Mouse (Mus musculus) right cerebral cortex, postnatal 10 days (tissue): ENCODE results near the gene Olfr1279.
"Not testable (repeated sequence)": the region's sequence is repeated elsewhere in the genome, so short reads cannot be mapped to it uniquely, and the experiment has no call there.

Source experiments
- DNase-seq, 2 experiments: peaks; one replicate each; pipeline ENCODE4 v3.0.0; 2021; ENCODE audit warnings: low spot score in 2 of 2

The Olfr1279 gene

DNA sequence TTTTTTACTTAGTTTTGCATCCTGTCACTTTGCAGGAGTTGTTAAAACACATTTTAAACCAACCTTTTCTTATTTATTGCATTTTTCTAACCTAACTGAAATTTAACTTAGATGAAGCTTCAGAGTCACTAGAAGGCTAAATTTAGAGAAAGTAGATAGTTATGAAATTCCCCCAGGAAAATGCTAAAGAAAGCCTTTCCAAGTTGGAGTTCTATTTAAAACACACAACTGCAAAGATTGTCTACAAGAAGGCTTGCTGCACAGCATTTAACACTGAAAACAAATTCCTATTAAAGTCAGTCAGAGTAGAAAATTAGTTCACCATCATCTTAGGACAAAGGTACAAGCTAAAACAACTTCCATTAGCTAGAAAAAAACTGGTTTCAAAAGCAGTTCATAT is at the start of gene Olfr1279:
Gene Olfr1279, plus strand, starts transcription at position 262 of the 400 bp plus-strand sequence.
- no peak for DNase-seq

DNA sequence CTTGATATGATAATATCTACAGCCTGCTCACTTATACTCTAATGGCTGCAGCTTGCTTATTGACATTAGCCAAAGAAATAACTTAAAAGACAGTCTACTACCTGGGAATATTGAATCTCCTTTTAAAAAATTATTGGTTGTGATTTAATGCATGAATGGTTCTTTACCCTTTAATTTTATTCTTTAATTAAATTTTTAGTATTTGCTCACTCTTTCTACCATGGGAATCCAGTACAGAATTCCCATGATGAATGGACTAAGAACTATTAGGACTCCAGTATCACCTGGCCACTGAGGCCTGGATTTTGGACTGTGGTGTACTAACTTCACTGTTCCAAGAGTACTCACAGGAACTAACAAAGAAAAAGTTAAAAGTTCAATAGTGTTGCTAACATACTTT is 46.2 kb upstream of the Olfr1279 start, which contains the start of gene Olfr1276:
Gene Olfr1276, plus strand, starts transcription at position 301 of the 400 bp plus-strand sequence.
- no peak for DNase-seq

DNA sequence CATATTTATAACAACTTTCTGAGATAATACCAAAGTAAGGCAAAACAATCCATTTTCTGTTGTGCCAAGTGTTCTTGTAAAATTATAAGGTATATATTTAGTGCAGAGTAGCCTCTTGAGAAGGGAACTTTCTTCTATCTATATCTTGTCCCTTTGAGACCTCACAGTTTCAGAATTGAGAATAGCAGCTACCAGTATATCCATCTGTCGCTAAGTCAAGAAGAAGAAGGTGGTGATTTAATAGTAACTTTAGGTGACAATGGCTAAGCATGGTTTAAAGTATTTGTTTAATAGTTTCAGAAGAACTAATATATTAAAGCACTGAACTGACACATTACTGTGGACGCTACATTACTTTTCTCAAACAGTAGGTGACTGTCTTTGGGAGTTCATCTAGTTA is 26.4 kb upstream of the Olfr1279 start, which contains the start of gene Olfr1277:
Gene Olfr1277, minus strand, starts transcription at position 101 of the 400 bp plus-strand sequence.
- no peak for DNase-seq

DNA sequence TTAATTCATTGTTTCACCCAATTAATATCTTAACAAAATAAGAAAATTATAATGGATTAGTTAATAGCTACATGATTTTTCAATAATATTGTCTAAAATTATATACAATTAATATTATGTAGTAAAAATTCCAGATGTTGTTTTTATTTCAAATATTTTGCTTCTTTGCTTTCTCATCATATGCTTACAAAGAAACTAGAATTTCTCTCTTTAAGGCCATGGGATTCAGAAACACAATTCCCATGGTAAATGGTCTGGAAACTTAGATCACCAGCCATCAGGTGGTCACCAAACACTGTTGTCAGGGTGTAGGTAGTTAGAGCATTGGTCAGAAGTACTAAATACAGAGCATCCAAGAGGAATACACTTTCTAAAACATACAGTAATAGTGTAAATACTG is 10.6 kb upstream of the Olfr1279 start, which contains the start of gene Olfr1278:
Gene Olfr1278, plus strand, starts transcription at position 301 of the 400 bp plus-strand sequence.
- DNase-seq = no peak

DNA sequence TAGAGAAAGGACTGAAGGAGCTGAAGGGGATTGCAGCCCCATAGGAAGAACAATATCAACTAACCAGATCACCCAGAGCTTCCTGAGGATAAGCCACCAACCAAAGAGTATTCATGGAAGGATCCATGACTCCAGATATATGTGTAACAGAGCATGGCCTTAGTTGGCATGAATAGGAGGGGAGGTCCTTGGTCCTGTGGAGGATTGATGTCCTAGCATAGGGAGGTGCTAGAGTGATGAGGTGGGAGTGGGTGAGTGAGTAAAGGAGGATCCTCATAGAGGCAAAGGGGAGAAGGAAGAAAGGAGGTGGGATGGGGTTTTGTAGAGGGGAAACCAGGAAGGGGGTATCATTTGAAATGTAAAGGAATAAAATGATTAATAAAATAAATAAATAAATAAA is 1.9 kb upstream of the Olfr1279 start:
- DNase-seq = no peak

- DNase-seq = no peak
These were observed 13.3 kb downstream of the Olfr1279 start, which contains the start of gene Olfr1280 for GRCm38 (mm10) chr2:111313717-111314116. Gene Olfr1280 (plus strand): TSS chr2:111314017.

- no peak for DNase-seq
These were observed 25.8 kb downstream of the Olfr1279 start, which contains the start of gene Olfr1281 for GRCm38 (mm10) chr2:111326220-111326619. Gene Olfr1281 (plus strand): TSS chr2:111326520.

DNA sequence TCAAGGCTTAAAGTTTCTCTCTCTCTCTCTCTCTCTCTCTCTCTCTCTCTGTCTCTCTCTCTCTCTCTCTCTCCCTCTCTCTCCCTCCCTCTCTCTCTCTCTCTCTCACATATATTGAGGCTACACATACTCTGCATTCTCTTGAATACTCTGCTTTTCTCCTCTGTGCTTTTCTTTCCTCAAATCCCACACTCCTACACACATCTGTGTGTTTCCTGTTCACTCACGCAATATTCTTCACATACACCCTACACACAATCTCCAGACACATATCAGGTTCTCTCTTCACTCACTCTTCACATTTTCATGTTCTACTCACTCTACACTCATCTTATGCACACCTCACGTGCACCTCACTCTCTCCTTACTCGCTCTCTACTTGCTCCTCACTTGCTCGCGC is 33.3 kb downstream of the Olfr1279 start:
- DNase-seq = not testable (repeated sequence)

GRCm38 (mm10) chr2:111335976-111336375 is 35.5 kb downstream of the Olfr1279 start, which contains the start of gene Olfr1282:
Gene Olfr1282 (minus strand): TSS chr2:111336076.
- no peak for DNase-seq
